Mouse (Mus musculus): ENCODE data around the gene Med24. TPM values are rescaled to one million over a fixed set of nuclear protein-coding genes. Genes with fewer than 3 reads are reported as not detected.
A peak's percentile ranks its signal among the peaks of the same experiment; 100 is the strongest.
"Not testable (repeated sequence)": the region's sequence is repeated elsewhere in the genome, so short reads cannot be mapped to it uniquely, and the experiment has no call there.

The Med24 gene
- polyA plus RNA-seq, 2 experiments, result 43.9 to 83.4 TPM

- ATAC-seq (ENCODE audit: low FRiP score, low read depth) (no peak), DNase-seq (ENCODE audit: low spot score) (no peak)
- H3K4me3 ChIP-seq (replicated peaks; ENCODE audit: low read length), result no peak overlapping the region
- H3K4me1 ChIP-seq (ENCODE audit: control insufficient read depth, insufficient read depth, low read length), result peaks cover 8% of the 10 kb centered on the region
- 100% methylated on average over 1 of the region's 1 CpGs for WGBS
- TF ChIP-seq POLR2A (IDR thresholded peaks at IDR 0.05; ENCODE audit: borderline replicate concordance, extremely low read depth, insufficient read depth, insufficient read length), result no peak
- H3K27me3 ChIP-seq (ENCODE audit: control insufficient read depth, insufficient read depth, low read length), result no peaks in the 10 kb centered on the region
- no peaks in the 10 kb centered on the region for H3K36me3 ChIP-seq (ENCODE audit: control insufficient read depth, insufficient read depth, low read length)
- no peaks in the 10 kb centered on the region for H3K9me3 ChIP-seq (ENCODE audit: control insufficient read depth, low read length)
- no peak overlapping the region for H3K9ac ChIP-seq (ENCODE audit: low read depth, low read length, severe bottlenecking)
- H3K27ac ChIP-seq (replicated peaks; ENCODE audit: low read depth, low read length), result no peak overlapping the region
- no peak overlapping the region for H3K4me2 ChIP-seq (replicated peaks; ENCODE audit: low read depth, low read length, severe bottlenecking)
These were observed 49.2 kb downstream of the Med24 start for GRCm38 (mm10) chr11:98680023-98680422.

DNA sequence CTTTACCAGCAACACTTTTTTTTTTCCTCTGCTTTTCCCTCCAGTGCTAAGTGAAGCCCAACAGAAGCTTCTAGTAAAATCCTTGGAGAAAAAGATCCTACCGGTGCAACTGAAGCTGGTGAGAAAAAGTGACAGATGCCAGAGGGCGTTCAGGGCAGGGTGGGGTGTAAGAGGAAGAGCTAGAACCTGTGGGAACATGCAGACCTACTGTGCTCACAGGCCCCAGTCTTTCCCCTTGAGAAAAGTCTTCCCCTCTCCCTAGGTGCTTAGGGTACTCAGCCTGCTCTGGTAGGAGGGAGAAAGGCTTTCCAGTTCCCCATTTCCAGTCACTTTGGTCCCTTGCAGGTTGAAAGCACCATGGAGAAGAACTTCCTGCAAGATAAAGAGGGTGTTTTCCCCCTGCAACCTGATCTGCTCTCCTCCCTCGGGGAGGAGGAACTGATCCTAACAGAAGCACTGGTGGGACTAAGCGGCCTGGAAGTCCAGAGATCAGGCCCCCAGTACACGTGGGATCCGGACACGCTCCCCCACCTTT lies 53.3 kb downstream of the Med24 start:
- no peak for TF ChIP-seq POLR2A (IDR thresholded peaks at IDR 0.05; ENCODE audit: borderline replicate concordance, extremely low read depth, insufficient read depth, insufficient read length)
- H3K9me3 ChIP-seq (ENCODE audit: control insufficient read depth, low read length), result no peaks in the 10 kb centered on the region
- H3K4me2 ChIP-seq (replicated peaks; ENCODE audit: low read depth, low read length, severe bottlenecking), result no peak overlapping the region
- no peaks in the 10 kb centered on the region for H3K36me3 ChIP-seq (ENCODE audit: control insufficient read depth, insufficient read depth, low read length)
- DNase-seq (ENCODE audit: low spot score) (no peak), ATAC-seq (ENCODE audit: low FRiP score, low read depth) (no peak)
- H3K27ac ChIP-seq (replicated peaks; ENCODE audit: low read depth, low read length), result no peak overlapping the region
- H3K4me1 ChIP-seq (ENCODE audit: control insufficient read depth, insufficient read depth, low read length), result no peaks in the 10 kb centered on the region
- no peak overlapping the region for H3K4me3 ChIP-seq (replicated peaks; ENCODE audit: low read length)
- WGBS, result 41% methylated on average over 7 of the region's 7 CpGs
- no peaks in the 10 kb centered on the region for H3K27me3 ChIP-seq (ENCODE audit: control insufficient read depth, insufficient read depth, low read length)
- no peak overlapping the region for H3K9ac ChIP-seq (ENCODE audit: low read depth, low read length, severe bottlenecking)

GRCm38 (mm10) chr11:98673136-98673535 lies 56.1 kb downstream of the Med24 start:
- H3K27ac ChIP-seq (replicated peaks; ENCODE audit: low read depth, low read length); H3K9ac ChIP-seq (ENCODE audit: low read depth, low read length, severe bottlenecking); H3K27me3 ChIP-seq (ENCODE audit: control insufficient read depth, insufficient read depth, low read length); H3K36me3 ChIP-seq (ENCODE audit: control insufficient read depth, insufficient read depth, low read length); H3K9me3 ChIP-seq (ENCODE audit: control insufficient read depth, low read length); ATAC-seq (ENCODE audit: low FRiP score, low read depth); H3K4me3 ChIP-seq (replicated peaks; ENCODE audit: low read length); H3K4me1 ChIP-seq (ENCODE audit: control insufficient read depth, insufficient read depth, low read length): not testable (repeated sequence)
- WGBS, result 7% methylated on average over 6 of the region's 7 CpGs
- DNase-seq (ENCODE audit: low spot score), result peak; percentile 18
- H3K4me2 ChIP-seq (replicated peaks; ENCODE audit: low read depth, low read length, severe bottlenecking), result 0 out of 2 replicates have a peak overlapping the region, but pooled peaks have one; percentile 10

DNA sequence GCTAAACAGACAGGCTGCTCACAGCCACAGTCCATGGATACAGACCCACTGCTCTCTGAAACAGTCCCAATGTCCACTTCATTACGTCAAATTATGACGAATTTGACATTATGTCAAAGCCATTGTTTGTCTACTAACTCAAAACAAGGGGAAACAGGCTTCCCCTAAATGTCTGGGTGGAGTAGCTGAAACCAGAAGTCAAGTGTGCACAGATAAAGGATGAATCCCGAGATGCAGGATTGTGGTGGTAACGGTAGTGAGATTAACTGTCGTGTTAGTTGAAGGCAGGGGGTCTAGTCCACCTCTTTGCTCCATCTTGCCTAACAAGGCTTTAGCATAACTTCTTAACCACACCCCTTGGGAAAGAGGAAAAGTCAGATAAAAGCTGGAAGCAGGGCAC lies 56.8 kb downstream of the Med24 start:
- Histone ChIP-seq H3K9me3 (ENCODE audit: control insufficient read depth, low read length) (no peaks in the 10 kb centered on the region), H3K4me3 (replicated peaks; ENCODE audit: low read length) (no peak overlapping the region), H3K36me3 (ENCODE audit: control insufficient read depth, insufficient read depth, low read length) (no peaks in the 10 kb centered on the region), H3K27ac (replicated peaks; ENCODE audit: low read depth, low read length) (no peak overlapping the region), H3K4me2 (replicated peaks; ENCODE audit: low read depth, low read length, severe bottlenecking) (no peak overlapping the region), H3K4me1 (ENCODE audit: control insufficient read depth, insufficient read depth, low read length) (no peaks in the 10 kb centered on the region), H3K27me3 (ENCODE audit: control insufficient read depth, insufficient read depth, low read length) (0 out of 2 replicates have a peak, but pooled peaks cover 10% of the 10 kb centered on the region), H3K9ac (ENCODE audit: low read depth, low read length, severe bottlenecking) (no peak overlapping the region)
- DNase-seq (ENCODE audit: low spot score), result no peak
- no peak for TF ChIP-seq POLR2A (IDR thresholded peaks at IDR 0.05; ENCODE audit: borderline replicate concordance, extremely low read depth, insufficient read depth, insufficient read length)
- WGBS, result 90% methylated on average over 5 of the region's 5 CpGs
- no peak for ATAC-seq (ENCODE audit: low FRiP score, low read depth)

DNA sequence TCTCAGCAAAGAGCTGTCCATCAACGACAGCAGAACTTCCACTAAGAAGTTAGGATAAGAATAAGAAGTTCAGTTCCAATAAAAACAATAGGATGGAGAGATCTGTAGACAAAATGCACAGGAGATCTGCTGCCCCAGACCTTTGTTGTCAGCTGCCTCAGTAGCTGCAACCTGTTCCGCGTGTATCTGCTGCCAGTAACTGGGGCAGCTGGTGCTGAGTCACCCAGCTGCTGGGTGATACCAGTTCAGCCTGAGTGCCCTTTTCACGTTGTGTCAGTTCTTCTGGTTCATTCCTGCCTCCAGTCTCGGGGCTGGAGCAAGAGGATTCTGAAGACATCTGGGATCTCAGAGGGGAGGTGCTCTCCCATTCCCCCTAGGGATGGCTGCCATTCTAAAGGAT lies 57.4 kb downstream of the Med24 start:
- H3K4me1 ChIP-seq (ENCODE audit: control insufficient read depth, insufficient read depth, low read length), result no peaks in the 10 kb centered on the region
- H3K36me3 ChIP-seq (ENCODE audit: control insufficient read depth, insufficient read depth, low read length), result no peaks in the 10 kb centered on the region
- no peaks in the 10 kb centered on the region for H3K9me3 ChIP-seq (ENCODE audit: control insufficient read depth, low read length)
- H3K4me2 ChIP-seq (replicated peaks; ENCODE audit: low read depth, low read length, severe bottlenecking), result no peak overlapping the region
- WGBS, result 58% methylated on average over 5 of the region's 5 CpGs
- ATAC-seq (ENCODE audit: low FRiP score, low read depth) (no peak), DNase-seq (ENCODE audit: low spot score) (no peak)
- no peak overlapping the region for H3K9ac ChIP-seq (ENCODE audit: low read depth, low read length, severe bottlenecking)
- H3K27ac ChIP-seq (replicated peaks; ENCODE audit: low read depth, low read length), result no peak overlapping the region
- no peak for TF ChIP-seq POLR2A (IDR thresholded peaks at IDR 0.05; ENCODE audit: borderline replicate concordance, extremely low read depth, insufficient read depth, insufficient read length)
- no peak overlapping the region for H3K4me3 ChIP-seq (replicated peaks; ENCODE audit: low read length)
- 0 out of 2 replicates have a peak, but pooled peaks cover 14% of the 10 kb centered on the region for H3K27me3 ChIP-seq (ENCODE audit: control insufficient read depth, insufficient read depth, low read length)

Data from limb, embryonic 14.5 days (tissue).